13 mouse cellular contexts compared by ENCODE assay signal in the genomic region with DNA sequence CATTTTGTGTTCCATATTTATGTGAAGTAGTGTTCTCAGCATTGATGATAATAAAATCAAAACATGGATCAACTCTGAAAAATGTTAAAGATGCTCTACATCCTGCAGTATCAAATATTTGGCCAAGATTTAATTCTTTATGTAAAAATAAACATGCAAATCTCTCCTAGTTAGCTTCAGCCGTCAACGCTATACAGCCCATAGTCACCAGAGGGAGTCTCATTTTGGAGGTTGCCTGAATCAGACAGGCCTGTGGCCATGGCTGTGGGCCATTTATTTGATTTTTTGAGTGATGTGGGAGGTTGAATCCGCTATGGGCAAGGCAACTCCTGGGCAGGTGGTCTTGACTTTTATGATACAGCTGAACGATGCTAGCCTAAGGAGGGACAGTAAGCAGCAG.
"Had no signal": no experiment of that assay in that cellular context is flagged by ENCODE, and none has a peak within 500 bp of the region (broad histone marks: within the 10 kb centered on the region; RNA-seq: fewer than 3 reads in every experiment).

No protein-coding gene starts in this region.

- H3K36me3 ChIP-seq: limb, embryonic 10.5 days; liver, embryonic 15.5 days; lung, embryonic 15.5 days; midbrain, embryonic 13.5 days; neural tube, embryonic 12.5 days; stomach, embryonic 15.5 days had no signal

- H3K4me1 ChIP-seq: limb, embryonic 10.5 days; liver, embryonic 15.5 days; lung, embryonic 15.5 days; megakaryocyte, embryonic 14.5 days; midbrain, embryonic 13.5 days; neural tube, embryonic 12.5 days; stomach, embryonic 15.5 days had no signal

- H3K4me3 ChIP-seq: limb, embryonic 10.5 days; liver, embryonic 15.5 days; lung, embryonic 15.5 days; midbrain, embryonic 13.5 days; neural tube, embryonic 12.5 days; stomach, embryonic 15.5 days had no signal

- H3K9ac ChIP-seq: liver, embryonic 15.5 days; lung, embryonic 15.5 days; midbrain, embryonic 13.5 days; neural tube, embryonic 12.5 days; stomach, embryonic 15.5 days had no signal

- ATAC-seq: midbrain, embryonic 13.5 days had no signal

- H3K27me3 ChIP-seq: liver, embryonic 15.5 days; lung, embryonic 15.5 days; megakaryocyte, embryonic 14.5 days; midbrain, embryonic 13.5 days; neural tube, embryonic 12.5 days; stomach, embryonic 15.5 days had no signal

- H3K9me3 ChIP-seq: limb, embryonic 10.5 days; liver, embryonic 15.5 days; lung, embryonic 15.5 days; midbrain, embryonic 13.5 days; neural tube, embryonic 12.5 days; stomach, embryonic 15.5 days had no signal

- DNase-seq: kidney, adult 18-20 months; kidney, postnatal 14 days; lung, postnatal 14 days; thymus, postnatal 36 days had no signal

- H3K4me2 ChIP-seq: liver, embryonic 11.5 days; liver, embryonic 15.5 days; lung, embryonic 15.5 days; midbrain, embryonic 13.5 days; neural tube, embryonic 12.5 days; stomach, embryonic 15.5 days had no signal

- H3K27ac ChIP-seq: limb, embryonic 10.5 days; liver, embryonic 15.5 days; lung, embryonic 15.5 days; macrophage; midbrain, embryonic 13.5 days; neural tube, embryonic 12.5 days; stomach, embryonic 15.5 days had no signal
